8 mouse cellular contexts compared by ENCODE assay signal in genomic region chr7:44866276-44867009, GRCm38 (mm10). TPM values are rescaled to one million over a fixed set of nuclear protein-coding genes. Genes with fewer than 3 reads are reported as not detected.
DNase-seq lines count a peak whose midpoint lies in the region; ATAC-seq and TF ChIP-seq lines count a peak whose summit lies in the region.

No protein-coding gene starts in this region.

- H3K4me3 ChIP-seq in CH12.LX (replicated peaks in 1 of 3; ENCODE audit: low read depth in 2 of 3, low read length in 2 of 3, poor library complexity in 1 of 3) (no peak overlapping the region), myocyte (no peak overlapping the region)
- H3K4me3 ChIP-seq in intestine, embryonic 14.5 days (ENCODE audit: low read depth, low read length): peak overlapping the region; percentile 21; the same call in 1 of the 2 replicates
- H3K4me3 ChIP-seq in liver, embryonic 14.5 days (ENCODE audit: insufficient read depth in 1 of 2, low read depth in 2 of 2, low read length in 2 of 2): no peak overlapping the region
- H3K4me3 ChIP-seq in thymus, adult 2 months (ENCODE audit: control insufficient read depth, insufficient read depth, low read length): no peak overlapping the region

- no peak for ATAC-seq in intestine, embryonic 14.5 days (replicated peaks; ENCODE audit: low FRiP score, low TSS enrichment, low read depth)
- no peak for ATAC-seq in liver, embryonic 14.5 days (ENCODE audit: insufficient read depth)

- TF ChIP-seq RAD21 in CH12.LX (IDR thresholded peaks at IDR 0.05; ENCODE audit: low read depth, low read length): peak; percentile 18

- no peak for DNase-seq in CH12.LX (ENCODE audit: extremely low read depth)
- peak; percentile 73 for DNase-seq in adrenal gland, postnatal 25 days
- DNase-seq in gastrocnemius, postnatal 14 days: peak; percentile 73
- no peak for DNase-seq in intestine, embryonic 14.5 days (ENCODE audit: low spot score)
- DNase-seq in liver, embryonic 14.5 days (ENCODE audit: low read depth in 3 of 3, low spot score in 3 of 3): no peak
- no peak for DNase-seq in right cerebral cortex, adult 18-20 months
- no peak for DNase-seq in thymus, adult 2 months

- 45% methylated on average over 15 of the region's 15 CpGs for WGBS in intestine, embryonic 14.5 days
- WGBS in liver, embryonic 14.5 days (ENCODE audit: insufficient replicate concordance): 48% methylated on average over 15 of the region's 15 CpGs
- 77% methylated on average over 15 of the region's 15 CpGs for whole genome bisulfite sequencing in thymus, adult 2 months

- H3K4me1 ChIP-seq in CH12.LX (ENCODE audit: control insufficient read depth in 1 of 2, insufficient read depth in 2 of 2): peaks cover 31 to 51% of the 10 kb centered on the region in 2 experiments
- H3K4me1 ChIP-seq in intestine, embryonic 14.5 days (replicated peaks; ENCODE audit: control insufficient read depth, insufficient read depth, low read length): peaks cover 41% of the 10 kb centered on the region
- H3K4me1 ChIP-seq in liver, embryonic 14.5 days (replicated peaks; ENCODE audit: control insufficient read depth in 2 of 2, insufficient read depth in 2 of 2, low read length in 1 of 2): peaks cover 6 to 19% of the 10 kb centered on the region in 2 experiments
- H3K4me1 ChIP-seq in thymus, adult 2 months (replicated peaks; ENCODE audit: control insufficient read depth, insufficient read depth, low read length): peaks cover 18% of the 10 kb centered on the region

- peak in 1 of 2 experiments; percentile 47; a peak in 2 of 4 replicates for TF ChIP-seq CTCF in CH12.LX (conservative IDR thresholded peaks at IDR 0.05 in 1 of 2, IDR thresholded peaks at IDR 0.05 in 1 of 2; ENCODE audit: low read depth in 2 of 2, low read length in 2 of 2)
- peak; percentile 52 for TF ChIP-seq CTCF in liver, embryonic 14.5 days (IDR thresholded peaks at IDR 0.05; ENCODE audit: low read depth)
- TF ChIP-seq CTCF in thymus, adult 2 months (IDR thresholded peaks at IDR 0.05; ENCODE audit: borderline replicate concordance, control insufficient read depth, extremely low read depth, insufficient read depth, low read length, poor library complexity): no peak

- peaks cover 38 to 49% of the 10 kb centered on the region in 2 experiments for H3K36me3 ChIP-seq in CH12.LX (replicated peaks in 1 of 2; ENCODE audit: control insufficient read depth in 1 of 2, insufficient read depth in 1 of 2, low read length in 1 of 2)
- H3K36me3 ChIP-seq in intestine, embryonic 14.5 days (ENCODE audit: control insufficient read depth, insufficient read depth, low read length): peaks cover 52% of the 10 kb centered on the region
- peaks cover 10% of the 10 kb centered on the region for H3K36me3 ChIP-seq in liver, embryonic 14.5 days (replicated peaks; ENCODE audit: control insufficient read depth, insufficient read depth, low read depth)
- peaks cover 3% of the 10 kb centered on the region for H3K36me3 ChIP-seq in myocyte (ENCODE audit: control insufficient read depth, insufficient read depth)
- H3K36me3 ChIP-seq in thymus, adult 2 months (ENCODE audit: control insufficient read depth, insufficient read depth, low read length): peaks cover 27% of the 10 kb centered on the region

- H3K9ac ChIP-seq in CH12.LX (ENCODE audit: insufficient read depth, low read depth): no peak overlapping the region
- H3K9ac ChIP-seq in intestine, embryonic 14.5 days (ENCODE audit: low read length): peak overlapping the region; percentile 29; the same call in 1 of the 2 replicates
- no peak overlapping the region; the same call in 1 of the 2 replicates for H3K9ac ChIP-seq in liver, embryonic 14.5 days (replicated peaks)

- dilution Hi-C loops in CH12.LX (cut with MboI; ENCODE audit: extremely low pct_ligation_motif_present, extremely low pct_unique_long_range_greater_than_20kb, low sequenced_read_pairs): no loop called here

- H3K27me3 ChIP-seq in CH12.LX (replicated peaks): peaks cover 21% of the 10 kb centered on the region
- no peaks in the 10 kb centered on the region for H3K27me3 ChIP-seq in intestine, embryonic 14.5 days (replicated peaks; ENCODE audit: control insufficient read depth, insufficient read depth, low read length)
- H3K27me3 ChIP-seq in liver, embryonic 14.5 days (ENCODE audit: control insufficient read depth, insufficient read depth, low read length): no peaks in the 10 kb centered on the region
- no peaks in the 10 kb centered on the region for H3K27me3 ChIP-seq in myocyte (ENCODE audit: control insufficient read depth, insufficient read depth, insufficient read length)
- no peaks in the 10 kb centered on the region for H3K27me3 ChIP-seq in thymus, adult 2 months (ENCODE audit: control insufficient read depth, insufficient read depth, low read length)

- TF ChIP-seq POLR2A in CH12.LX (IDR thresholded peaks at IDR 0.05; ENCODE audit: low read depth, low read length) (no peak), myocyte (IDR thresholded peaks at IDR 0.05; ENCODE audit: insufficient read length, low read depth) (no peak)
- TF ChIP-seq POLR2A in thymus, adult 2 months (IDR thresholded peaks at IDR 0.05; ENCODE audit: control insufficient read depth, extremely low read depth, insufficient read depth, low read length, poor library complexity): no peak

- no peak overlapping the region for H3K27ac ChIP-seq in CH12.LX (ENCODE audit: insufficient read depth, low read depth)
- peak overlapping the region; percentile 38; the same call in 1 of the 2 replicates for H3K27ac ChIP-seq in intestine, embryonic 14.5 days (ENCODE audit: low read depth)
- H3K27ac ChIP-seq in liver, embryonic 14.5 days: no peak overlapping the region; the same call in 1 of the 2 replicates
- no peak overlapping the region for H3K27ac ChIP-seq in thymus, adult 2 months (ENCODE audit: control insufficient read depth, insufficient read depth, low read length)

- TF ChIP-seq EP300 in CH12.LX (IDR thresholded peaks at IDR 0.05; ENCODE audit: low read length): no peak
- no peak for TF ChIP-seq EP300 in liver, embryonic 14.5 days (IDR thresholded peaks at IDR 0.05; ENCODE audit: low read depth)

- no peak overlapping the region for H3ac ChIP-seq in myocyte (ENCODE audit: control insufficient read depth, insufficient read length)

- H3K4me2 ChIP-seq in CH12.LX (ENCODE audit: insufficient read depth, low read depth, poor library complexity, severe bottlenecking) (no peak overlapping the region), myocyte (ENCODE audit: low read depth) (peak overlapping the region; percentile 92)
- H3K4me2 ChIP-seq in intestine, embryonic 14.5 days (ENCODE audit: low read length): peak overlapping the region; percentile 79
- H3K4me2 ChIP-seq in liver, embryonic 14.5 days (ENCODE audit: low read depth): no peak overlapping the region

- H3K79me2 ChIP-seq in CH12.LX (replicated peaks; ENCODE audit: control insufficient read depth, extremely low read depth, insufficient read depth, poor library complexity, severe bottlenecking) (no peaks in the 10 kb centered on the region), myocyte (ENCODE audit: control insufficient read depth, insufficient read depth) (peaks cover 49% of the 10 kb centered on the region)

- in situ Hi-C loops in CH12.LX (cut with MboI; ENCODE audit: low pct_ligation_motif_present, low pct_unique_long_range_greater_than_20kb, low sequenced_read_pairs): no loop called here

- intact Hi-C loops in gastrocnemius, postnatal 14 days (cut with DNase I; ENCODE audit: low total_unique reads): no loop called here

- no peaks in the 10 kb centered on the region for H3K9me3 ChIP-seq in CH12.LX (replicated peaks; ENCODE audit: low read length)
- no peaks in the 10 kb centered on the region for H3K9me3 ChIP-seq in intestine, embryonic 14.5 days (ENCODE audit: control insufficient read depth, low read length)
- H3K9me3 ChIP-seq in liver, embryonic 14.5 days (ENCODE audit: control insufficient read depth, low read length): no peaks in the 10 kb centered on the region

RNA-seq across cellular contexts. Expression of gene Ptov1, which starts 3.1 kb away (rescaled TPM):
- total RNA-seq in CH12.LX (2012; rRNA removed) (11.5 and 16.8 TPM in 2 replicates), CH12.LX (2014; rRNA removed) (5.7 and 7.8 TPM in 2 replicates)
- polyA plus RNA-seq in CH12.LX (2012; ENCODE audit: insufficient read length, low read depth) (15.5 and 21.0 TPM in 2 replicates), myocyte (2012; fragmentation: generic; extraction: Trizol) (298 TPM)
- total RNA-seq in adrenal gland, postnatal 25 days (2021): 309 and 326 TPM in 2 replicates
- total RNA-seq in gastrocnemius, postnatal 14 days (2021): 100 to 1,000 TPM; 161 to 167 TPM
- 318 and 338 TPM in 2 replicates for polyA plus RNA-seq in intestine, embryonic 14.5 days (2014; fragmentation: Nextera tagmentation; extraction: Ambion mirVana)
- 47.3 and 54.1 TPM in 2 replicates for polyA plus RNA-seq in liver, embryonic 14.5 days (2012; rRNA removed)
- 35.0 and 42.1 TPM in 2 replicates for polyA plus RNA-seq in liver, embryonic 14.5 days (2014; fragmentation: Nextera tagmentation; extraction: Ambion mirVana)
- 316 and 338 TPM in 2 replicates for polyA plus RNA-seq in thymus, adult 2 months (2012; rRNA removed)

RNA-seq across cellular contexts. Expression of gene Pnkp, which starts 9.5 kb away (rescaled TPM):
- total RNA-seq in CH12.LX (2012; rRNA removed) (35.9 and 41.6 TPM in 2 replicates), CH12.LX (2014; rRNA removed) (14.8 and 15.3 TPM in 2 replicates)
- polyA plus RNA-seq in CH12.LX (2012; ENCODE audit: insufficient read length, low read depth) (20.7 and 22.2 TPM in 2 replicates), myocyte (2012; fragmentation: generic; extraction: Trizol) (47.9 TPM)
- total RNA-seq in adrenal gland, postnatal 25 days (2021): 53.2 and 55.8 TPM in 2 replicates
- total RNA-seq in gastrocnemius, postnatal 14 days (2021): 10 to 100 TPM; 15.1 to 16.6 TPM
- polyA plus RNA-seq in intestine, embryonic 14.5 days (2014; fragmentation: Nextera tagmentation; extraction: Ambion mirVana): 26.4 and 29.7 TPM in 2 replicates
- polyA plus RNA-seq in liver, embryonic 14.5 days (2012; rRNA removed): 12.7 and 14.3 TPM in 2 replicates
- polyA plus RNA-seq in liver, embryonic 14.5 days (2014; fragmentation: Nextera tagmentation; extraction: Ambion mirVana): 15.6 and 17.0 TPM in 2 replicates
- 110 and 135 TPM in 2 replicates for polyA plus RNA-seq in thymus, adult 2 months (2012; rRNA removed)

RNA-seq across cellular contexts. Expression of gene Tbc1d17, which starts 17.6 kb away (rescaled TPM):
- 32.4 and 40.5 TPM in 2 replicates for total RNA-seq in CH12.LX (2012; rRNA removed)
- total RNA-seq in CH12.LX (2014; rRNA removed): 31.9 and 35.5 TPM in 2 replicates
- polyA plus RNA-seq in CH12.LX (2012; ENCODE audit: insufficient read length, low read depth): 38.5 and 41.9 TPM in 2 replicates
- 62.1 and 88.5 TPM in 2 replicates for total RNA-seq in adrenal gland, postnatal 25 days (2021)
- total RNA-seq in gastrocnemius, postnatal 14 days (2021): 10 to 100 TPM; 28.2 to 38.9 TPM
- polyA plus RNA-seq in intestine, embryonic 14.5 days (2014; fragmentation: Nextera tagmentation; extraction: Ambion mirVana): 72.4 and 74.8 TPM in 2 replicates
- 12.9 and 16.2 TPM in 2 replicates for polyA plus RNA-seq in liver, embryonic 14.5 days (2012; rRNA removed)
- 18.3 and 20.2 TPM in 2 replicates for polyA plus RNA-seq in liver, embryonic 14.5 days (2014; fragmentation: Nextera tagmentation; extraction: Ambion mirVana)
- polyA plus RNA-seq in myocyte (2012; fragmentation: generic; extraction: Trizol): 53.8 TPM
- polyA plus RNA-seq in thymus, adult 2 months (2012; rRNA removed): 138 and 151 TPM in 2 replicates

RNA-seq across cellular contexts. Expression of gene Akt1s1, which starts 17.7 kb away (rescaled TPM):
- total RNA-seq in CH12.LX (2012; rRNA removed) (21.7 and 24.2 TPM in 2 replicates), CH12.LX (2014; rRNA removed) (8.5 and 9.5 TPM in 2 replicates)
- polyA plus RNA-seq in CH12.LX (2012; ENCODE audit: insufficient read length, low read depth) (23.3 and 23.4 TPM in 2 replicates), myocyte (2012; fragmentation: generic; extraction: Trizol) (200 TPM)
- total RNA-seq in adrenal gland, postnatal 25 days (2021): 116 and 138 TPM in 2 replicates
- total RNA-seq in gastrocnemius, postnatal 14 days (2021): 10 to 100 TPM; 85.9 to 86.7 TPM
- polyA plus RNA-seq in intestine, embryonic 14.5 days (2014; fragmentation: Nextera tagmentation; extraction: Ambion mirVana): 63.7 and 68.0 TPM in 2 replicates
- 25.8 and 36.4 TPM in 2 replicates for polyA plus RNA-seq in liver, embryonic 14.5 days (2012; rRNA removed)
- 10.0 and 10.6 TPM in 2 replicates for polyA plus RNA-seq in liver, embryonic 14.5 days (2014; fragmentation: Nextera tagmentation; extraction: Ambion mirVana)
- polyA plus RNA-seq in thymus, adult 2 months (2012; rRNA removed): 91.4 and 120 TPM in 2 replicates

RNA-seq across cellular contexts. Expression of gene Med25, which starts 26.1 kb away (rescaled TPM):
- total RNA-seq in CH12.LX (2012; rRNA removed) (56.7 and 57.6 TPM in 2 replicates), CH12.LX (2014; rRNA removed) (18.4 and 20.8 TPM in 2 replicates)
- polyA plus RNA-seq in CH12.LX (2012; ENCODE audit: insufficient read length, low read depth) (67.4 and 75.4 TPM in 2 replicates), myocyte (2012; fragmentation: generic; extraction: Trizol) (57.4 TPM)
- 93.7 and 103 TPM in 2 replicates for total RNA-seq in adrenal gland, postnatal 25 days (2021)
- total RNA-seq in gastrocnemius, postnatal 14 days (2021): 10 to 100 TPM; 48.0 to 49.7 TPM
- polyA plus RNA-seq in intestine, embryonic 14.5 days (2014; fragmentation: Nextera tagmentation; extraction: Ambion mirVana): 66.2 and 75.8 TPM in 2 replicates
- 29.3 and 35.1 TPM in 2 replicates for polyA plus RNA-seq in liver, embryonic 14.5 days (2012; rRNA removed)
- polyA plus RNA-seq in liver, embryonic 14.5 days (2014; fragmentation: Nextera tagmentation; extraction: Ambion mirVana): 24.2 and 27.1 TPM in 2 replicates
- polyA plus RNA-seq in thymus, adult 2 months (2012; rRNA removed): 220 and 266 TPM in 2 replicates

Comparison
In these comparisons a context has a peak if more than half of its experiments do, and no peak if none do; other contexts are left out.
1. DNase-seq: peak in adrenal gland, postnatal 25 days (single experiment) and gastrocnemius, postnatal 14 days (single experiment); none in CH12.LX (single experiment), intestine, embryonic 14.5 days (single experiment), liver, embryonic 14.5 days (0 of 3), right cerebral cortex, adult 18-20 months (single experiment) and thymus, adult 2 months (single experiment).
2. H3K4me2 ChIP-seq: peak in intestine, embryonic 14.5 days (single experiment) and myocyte (single experiment); none in CH12.LX (single experiment) and liver, embryonic 14.5 days (single experiment).